Mouse (Mus musculus) liver, embryonic 14.5 days (tissue): ENCODE results near the gene Dand5. TPM values are rescaled to one million over a fixed set of nuclear protein-coding genes. Genes with fewer than 3 reads are reported as not detected.

ENCODE experiments used
- ATAC-seq: fragments of 200-750 bp; cut with Nextera tagmentation; 2 replicates; pipeline ENCODE4 v1.8.0; 2017; ENCODE audit warnings: moderate number of reproducible peaks, mild to moderate bottlenecking, moderate library complexity; ENCODE audit not compliant: insufficient read depth
- DNase-seq, 3 experiments: peaks; one replicate each; pipeline ENCODE4 v3.0.0-alpha.2; 2012 to 2013; ENCODE audit warnings: low read depth in 3 of 3, low spot score in 3 of 3
- H3K27ac ChIP-seq: fragments of 300-500 bp; sonication (generic); 2 replicates; pipeline ENCODE4 v1.5.1; 2014; ENCODE audit warnings: moderate library complexity, mild to moderate bottlenecking, control low read depth, inconsistent platforms
- H3K27me3 ChIP-seq: fragments of 300-500 bp; sonication (generic); 2 replicates; pipeline ENCODE4 v1.6.1; 2014; ENCODE audit warnings: mild to moderate bottlenecking, low read length, moderate library complexity; ENCODE audit not compliant: control insufficient read depth, insufficient read depth
- H3K36me3 ChIP-seq: fragments of 300-500 bp; sonication (generic); replicated peaks from 2 replicates; pipeline ENCODE4 v1.6.1; 2014; ENCODE audit warnings: low read depth; ENCODE audit not compliant: control insufficient read depth, insufficient read depth
- H3K4me1 ChIP-seq, 2 experiments: fragments of 200-500 bp in 1 of 2; fragments of 300-500 bp in 1 of 2; sonication (generic) in 1 of 2; replicated peaks; 2 replicates each; pipeline ENCODE4 v1.6.1; 2012 to 2014; ENCODE audit warnings: antibody characterized with exemption in 1 of 2, inconsistent platforms in 1 of 2, low read length in 1 of 2; ENCODE audit not compliant: control insufficient read depth in 2 of 2, insufficient read depth in 2 of 2
- H3K4me2 ChIP-seq: fragments of 300-500 bp; sonication (generic); 2 replicates; pipeline ENCODE4 v1.6.1; 2014; ENCODE audit warnings: low read depth, mild to moderate bottlenecking, control low read depth, moderate library complexity
- H3K4me3 ChIP-seq, 2 experiments: fragments of 200-500 bp in 1 of 2; fragments of 300-500 bp in 1 of 2; sonication (generic) in 1 of 2; 2 replicates each; pipeline ENCODE4 v1.5.1; 2012 to 2014; ENCODE audit warnings: low read depth in 2 of 2, low read length in 2 of 2, mild to moderate bottlenecking in 2 of 2, control low read depth in 1 of 2, inconsistent platforms in 1 of 2, moderate library complexity in 1 of 2; ENCODE audit not compliant: insufficient read depth in 1 of 2
- H3K9ac ChIP-seq: fragments of 300-500 bp; sonication (generic); replicated peaks from 2 replicates; pipeline ENCODE4 v1.6.1; 2014; ENCODE audit warnings: mild to moderate bottlenecking, control low read depth, moderate library complexity
- H3K9me3 ChIP-seq: fragments of 300-500 bp; sonication (generic); 2 replicates; pipeline ENCODE4 v1.6.1; 2016; ENCODE audit warnings: low read length, mixed read lengths; ENCODE audit not compliant: control insufficient read depth
- CTCF ChIP-seq: IDR thresholded peaks from 2 replicates; pipeline ENCODE4 v1.5.1; 2016; ENCODE audit warnings: antibody characterized with exemption, low read depth, control low read depth
- EP300 ChIP-seq: IDR thresholded peaks from 2 replicates; pipeline ENCODE4 v1.6.1; 2016; ENCODE audit warnings: antibody characterized with exemption, low read depth
- WGBS: fragments of 180-500 bp; shearing (Covaris S2); extraction: QIAGEN DNeasy Blood & Tissue Kit; methylation state at CpG from one replicate; pipeline ENCODE4 v1.1.7; 2014; ENCODE audit not compliant: insufficient replicate concordance; 5-methylcytosine and 5-hydroxymethylcytosine counted together
- polyA plus RNA-seq, 2 experiments: library from polyadenylated mRNA; depleted of rRNA in 1 of 2; stranded (reverse) in 1 of 2; unstranded in 1 of 2; fragments of >200 nt; fragmentation: Nextera tagmentation in 1 of 2; extraction: Ambion mirVana in 1 of 2; gene quantifications; 2 replicates each; pipeline versions ENCODE4 v1.2.1 to v1.2.3; 2012 to 2014

Dand5 gene
- polyA plus RNA-seq, 2 experiments = 1.9 to 2.7 TPM

GRCm38 (mm10) chr8:84809941-84810280 is 12.7 kb downstream of the Dand5 start:
- no peak for DNase-seq
- Histone ChIP-seq H3K27ac (no peak overlapping the region), H3K4me2 (no peak overlapping the region), H3K4me3 (no peak overlapping the region), H3K4me1 (peaks cover 3 to 6% of the 10 kb centered on the region in 2 experiments; a peak in 3 of 4 replicates), H3K36me3 (no peaks in the 10 kb centered on the region), H3K27me3 (peaks cover 20% of the 10 kb centered on the region), H3K9me3 (no peaks in the 10 kb centered on the region), H3K9ac (no peak overlapping the region)
- no peak for ATAC-seq
- no peak for TF ChIP-seq CTCF
- TF ChIP-seq EP300 = no peak
- WGBS = 72% methylated on average over 5 of the region's 5 CpGs

- TF ChIP-seq EP300 (no peak), CTCF (no peak)
- Histone ChIP-seq H3K4me3 (no peak overlapping the region), H3K27me3 (peaks cover 18% of the 10 kb centered on the region)
Observed at GRCm38 (mm10) chr8:84809109-84809940, 13.3 kb downstream of the Dand5 start.

GRCm38 (mm10) chr8:84806031-84806430 is 16.6 kb downstream of the Dand5 start:
- no peak for DNase-seq
- no peak overlapping the region for H3K9ac ChIP-seq
- no peaks in the 10 kb centered on the region for H3K9me3 ChIP-seq
- no peak for TF ChIP-seq EP300
- peak; percentile 33 for TF ChIP-seq CTCF
- H3K27ac ChIP-seq = no peak overlapping the region
- no peak for ATAC-seq
- H3K36me3 ChIP-seq = no peaks in the 10 kb centered on the region
- peaks cover 3 to 4% of the 10 kb centered on the region in 2 experiments; a peak in 3 of 4 replicates for H3K4me1 ChIP-seq
- H3K4me2 ChIP-seq = no peak overlapping the region
- no peak overlapping the region for H3K4me3 ChIP-seq
- peaks cover 11% of the 10 kb centered on the region for H3K27me3 ChIP-seq
- WGBS = 85% methylated on average over 5 of the region's 5 CpGs

More at GRCm38 (mm10) chr8:84809109-84809940, 13.3 kb downstream of the Dand5 start:
- Histone ChIP-seq H3K27ac (no peak overlapping the region), H3K36me3 (no peaks in the 10 kb centered on the region), H3K9me3 (no peaks in the 10 kb centered on the region), H3K4me2 (no peak overlapping the region), H3K9ac (no peak overlapping the region), H3K4me1 (peaks cover 3 to 6% of the 10 kb centered on the region in 2 experiments; a peak in 3 of 4 replicates)
- 67% methylated on average over 12 of the region's 12 CpGs for WGBS
- no peak for DNase-seq
- no peak for ATAC-seq

GRCm38 (mm10) chr8:84799999-84800831 is 22.4 kb downstream of the Dand5 start, which contains the start of gene Nfix:
Gene Nfix (minus strand): TSS chr8:84800344.
- Histone ChIP-seq H3K27me3 (peaks cover 46% of the 10 kb centered on the region), H3K4me3 (peak within 1 kb of the TSS; percentile 57 to 81), H3K9me3 (no peaks in the 10 kb centered on the region), H3K36me3 (no peaks in the 10 kb centered on the region), H3K9ac (peak within 1 kb of the TSS; percentile 63), H3K27ac (no peak within 1 kb of the TSS), H3K4me2 (peak within 1 kb of the TSS; percentile 98), H3K4me1 (no peaks in the 10 kb centered on the region; a peak in 1 of 4 replicates)
- TF ChIP-seq EP300 (no peak), CTCF (no peak)
- DNase-seq = no peak
- peak; percentile 47 for ATAC-seq
- 2% methylated on average over 86 of the region's 125 CpGs for WGBS
